Mouse (Mus musculus) heart, embryonic 11.5 days (tissue): Measurements from ENCODE around the gene Dhx34. TPM values are rescaled to one million over a fixed set of nuclear protein-coding genes. Genes with fewer than 3 reads are reported as not detected.
A peak's percentile ranks its signal among the peaks of the same experiment; 100 is the strongest.

ENCODE experiments used
- ATAC-seq: fragments of 200-750 bp; cut with Nextera tagmentation; replicated peaks from 2 replicates; pipeline ENCODE4 v1.8.0; 2017; ENCODE audit warnings: moderate library complexity; ENCODE audit not compliant: insufficient number of reproducible peaks, low FRiP score, low TSS enrichment
- H3K27ac ChIP-seq: fragments of 300-500 bp; sonication (generic); 2 replicates; pipeline ENCODE4 v1.5.1; 2014; ENCODE audit warnings: mild to moderate bottlenecking, low read depth, low read length
- H3K27me3 ChIP-seq: fragments of 300-500 bp; sonication (generic); 2 replicates; pipeline ENCODE4 v1.6.1; 2014; ENCODE audit warnings: mild to moderate bottlenecking, low read length, mixed read lengths; ENCODE audit not compliant: control insufficient read depth, insufficient read depth
- H3K36me3 ChIP-seq: fragments of 300-500 bp; sonication (generic); 2 replicates; pipeline ENCODE4 v1.6.1; 2014; ENCODE audit warnings: mild to moderate bottlenecking, low read length, moderate library complexity, mixed read lengths; ENCODE audit not compliant: control insufficient read depth, insufficient read depth
- H3K4me1 ChIP-seq: fragments of 300-500 bp; sonication (generic); 2 replicates; pipeline ENCODE4 v1.6.1; 2014; ENCODE audit warnings: low read length; ENCODE audit not compliant: control insufficient read depth, insufficient read depth
- H3K4me2 ChIP-seq: fragments of 300-500 bp; sonication (generic); 2 replicates; pipeline ENCODE4 v1.6.1; 2014; ENCODE audit warnings: mild to moderate bottlenecking, moderate library complexity
- H3K4me3 ChIP-seq: fragments of 300-500 bp; sonication (generic); 2 replicates; pipeline ENCODE4 v1.5.1; 2014; ENCODE audit warnings: low read depth, low read length
- H3K9ac ChIP-seq: fragments of 300-500 bp; sonication (generic); 2 replicates; pipeline ENCODE4 v1.6.1; 2014; ENCODE audit warnings: mild to moderate bottlenecking, low read depth, low read length, moderate library complexity
- H3K9me3 ChIP-seq: fragments of 300-500 bp; sonication (generic); replicated peaks from 2 replicates; pipeline ENCODE4 v1.6.1; 2016; ENCODE audit warnings: low read length; ENCODE audit not compliant: control insufficient read depth
- WGBS: fragments of 180-500 bp; shearing (Covaris S2); extraction: QIAGEN DNeasy Blood & Tissue Kit; methylation state at CpG from one replicate; pipeline ENCODE4 v1.1.7; 2014; ENCODE audit not compliant: insufficient replicate concordance; 5-methylcytosine and 5-hydroxymethylcytosine counted together
- polyA plus RNA-seq: library from polyadenylated mRNA; unstranded; fragments of >200 nt; fragmentation: Nextera tagmentation; extraction: Ambion mirVana; gene quantifications from 2 replicates; pipeline ENCODE4 v1.2.1, GENCODE M21; 2014

Dhx34 gene
- polyA plus RNA-seq, 1 experiment from 2014 or later: 7.4 TPM

DNA sequence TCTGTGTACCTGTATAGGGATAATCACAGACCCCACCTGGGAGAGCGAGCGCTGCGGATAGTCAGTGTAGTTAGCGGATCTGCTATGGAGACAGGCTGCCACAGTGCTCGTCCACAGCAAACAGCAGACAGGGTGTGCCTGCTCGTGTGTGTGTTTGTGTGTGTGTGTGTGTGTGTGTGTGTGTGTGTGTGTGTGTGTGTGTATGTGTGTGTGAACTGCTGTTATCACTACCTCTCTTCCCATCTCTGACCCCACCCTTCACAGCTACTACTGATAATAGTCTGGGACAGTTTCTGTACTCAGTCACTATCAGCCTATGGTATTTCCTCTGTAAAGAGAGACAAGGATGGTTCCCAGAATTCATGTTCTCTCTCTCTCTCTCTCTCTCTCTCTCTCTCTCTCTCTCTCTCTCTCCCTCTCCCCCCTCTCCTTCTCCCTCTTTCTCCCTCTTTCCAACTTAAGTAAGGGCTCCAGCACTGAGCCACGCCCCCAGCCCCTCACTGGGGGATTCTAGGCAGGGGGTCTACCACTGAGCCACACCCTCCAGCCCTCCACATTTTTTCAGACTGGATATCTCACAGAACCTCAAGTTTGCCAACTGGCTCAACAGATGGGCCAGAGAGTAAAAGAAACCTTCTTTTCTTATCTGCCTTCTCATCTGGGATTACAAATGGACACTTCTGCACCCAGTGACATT is 18.6 kb upstream of the Dhx34 start:
- 0 out of 2 replicates have a peak, but pooled peaks cover 3% of the 10 kb centered on the region for H3K4me1 ChIP-seq
- H3K27me3 ChIP-seq: no peaks in the 10 kb centered on the region
- ATAC-seq: peak; percentile 38; the same call in 1 of the 2 replicates
- no peak overlapping the region for H3K4me3 ChIP-seq
- no peak overlapping the region for H3K27ac ChIP-seq
- H3K36me3 ChIP-seq: no peaks in the 10 kb centered on the region
- H3K9ac ChIP-seq: no peak overlapping the region
- H3K9me3 ChIP-seq: no peaks in the 10 kb centered on the region
- WGBS: 62% methylated on average over 7 of the region's 7 CpGs
- peak overlapping the region; percentile 41; the same call in 1 of the 2 replicates for H3K4me2 ChIP-seq

DNA sequence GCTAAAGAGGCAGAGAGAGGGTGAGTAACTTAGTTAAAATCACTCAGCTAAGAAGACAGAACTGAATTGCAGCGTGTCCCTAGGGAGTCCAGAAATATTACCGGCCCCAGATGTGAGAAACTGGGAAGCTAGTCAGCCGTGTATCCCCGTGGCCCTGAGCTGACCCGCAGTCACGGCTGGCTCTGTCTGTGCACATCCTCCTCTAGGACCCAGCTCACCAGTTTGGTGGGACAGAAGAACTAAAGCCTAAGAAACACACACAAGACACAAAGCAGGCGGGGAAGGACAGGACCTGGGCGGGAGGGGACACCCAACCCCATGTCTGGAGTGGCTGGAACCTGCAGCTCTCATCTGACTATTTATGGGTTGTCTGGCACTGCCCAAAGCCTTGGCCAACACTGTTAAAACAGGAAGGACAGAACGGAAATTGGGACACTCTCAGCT is 17.7 kb upstream of the Dhx34 start:
- peak overlapping the region; percentile 41; the same call in 1 of the 2 replicates for H3K4me2 ChIP-seq
- no peaks in the 10 kb centered on the region for H3K27me3 ChIP-seq
- 57% methylated on average over 9 of the region's 9 CpGs for WGBS
- no peak overlapping the region for H3K9ac ChIP-seq
- H3K27ac ChIP-seq: no peak overlapping the region
- H3K4me1 ChIP-seq: 0 out of 2 replicates have a peak, but pooled peaks cover 3% of the 10 kb centered on the region
- H3K4me3 ChIP-seq: no peak overlapping the region
- H3K9me3 ChIP-seq: no peaks in the 10 kb centered on the region
- H3K36me3 ChIP-seq: no peaks in the 10 kb centered on the region
- no peak for ATAC-seq

GRCm38 (mm10) chr7:16229869-16230268 is 8.0 kb upstream of the Dhx34 start:
- Histone ChIP-seq H3K36me3 (no peaks in the 10 kb centered on the region), H3K27ac (peak overlapping the region; percentile 46; the same call in 1 of the 2 replicates), H3K9ac (no peak overlapping the region), H3K4me1 (peaks cover 5% of the 10 kb centered on the region; the same call in 1 of the 2 replicates), H3K27me3 (no peaks in the 10 kb centered on the region), H3K9me3 (0 out of 2 replicates have a peak, but pooled peaks cover 2% of the 10 kb centered on the region), H3K4me2 (no peak overlapping the region), H3K4me3 (no peak overlapping the region)
- 28% methylated on average over 5 of the region's 5 CpGs for WGBS
- ATAC-seq: no peak

DNA sequence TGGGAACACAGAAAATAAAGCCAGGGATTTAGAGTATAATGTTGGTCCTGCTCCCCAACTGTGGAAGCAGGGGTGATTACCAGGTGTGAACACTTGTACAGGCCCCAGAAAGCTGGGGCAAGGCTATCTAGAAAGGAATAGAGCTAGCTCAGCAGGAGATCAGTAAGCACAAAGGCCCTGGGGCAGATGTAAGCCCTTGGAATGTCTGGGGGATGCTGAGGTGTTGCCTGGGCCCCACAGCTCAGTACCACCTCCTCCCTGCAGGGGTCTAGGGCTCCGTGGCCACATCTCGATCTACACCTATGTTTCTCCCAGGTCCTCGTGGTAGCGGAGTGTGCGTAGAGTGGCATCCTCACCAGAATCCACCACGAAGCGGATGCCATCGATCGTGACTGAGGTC is 7.9 kb downstream of the Dhx34 start:
- Histone ChIP-seq H3K4me1 (no peaks in the 10 kb centered on the region), H3K36me3 (peaks cover 26% of the 10 kb centered on the region), H3K27me3 (no peaks in the 10 kb centered on the region), H3K4me3 (no peak overlapping the region), H3K9me3 (no peaks in the 10 kb centered on the region), H3K9ac (no peak overlapping the region), H3K4me2 (no peak overlapping the region), H3K27ac (no peak overlapping the region)
- WGBS: 91% methylated on average over 9 of the region's 9 CpGs
- no peak for ATAC-seq

DNA sequence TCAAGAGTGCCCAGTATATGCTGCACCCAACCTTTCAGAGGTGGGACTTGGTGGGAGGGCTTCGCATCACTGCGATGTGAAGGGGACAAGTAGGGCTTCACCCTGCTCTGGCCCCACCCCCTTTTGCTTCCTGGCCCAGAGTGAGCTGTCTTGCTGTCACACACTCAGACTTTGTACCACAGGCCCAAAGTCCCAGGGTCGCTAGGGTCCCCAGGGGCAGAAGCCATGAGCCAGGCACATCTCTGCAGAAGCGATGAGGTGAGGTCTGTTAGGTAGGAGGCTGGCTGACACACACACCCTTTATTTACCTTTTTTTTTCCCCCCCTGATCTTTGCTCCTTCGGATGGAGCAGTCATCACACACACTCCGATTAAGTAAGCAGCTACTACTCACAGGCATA is 8.6 kb downstream of the Dhx34 start:
- no peak overlapping the region for H3K9ac ChIP-seq
- peaks cover 27% of the 10 kb centered on the region for H3K36me3 ChIP-seq
- no peaks in the 10 kb centered on the region for H3K27me3 ChIP-seq
- H3K4me3 ChIP-seq: no peak overlapping the region
- ATAC-seq: no peak
- WGBS: 86% methylated on average over 6 of the region's 6 CpGs
- no peak overlapping the region for H3K4me2 ChIP-seq
- no peak overlapping the region for H3K27ac ChIP-seq
- no peaks in the 10 kb centered on the region for H3K9me3 ChIP-seq
- H3K4me1 ChIP-seq: no peaks in the 10 kb centered on the region

DNA sequence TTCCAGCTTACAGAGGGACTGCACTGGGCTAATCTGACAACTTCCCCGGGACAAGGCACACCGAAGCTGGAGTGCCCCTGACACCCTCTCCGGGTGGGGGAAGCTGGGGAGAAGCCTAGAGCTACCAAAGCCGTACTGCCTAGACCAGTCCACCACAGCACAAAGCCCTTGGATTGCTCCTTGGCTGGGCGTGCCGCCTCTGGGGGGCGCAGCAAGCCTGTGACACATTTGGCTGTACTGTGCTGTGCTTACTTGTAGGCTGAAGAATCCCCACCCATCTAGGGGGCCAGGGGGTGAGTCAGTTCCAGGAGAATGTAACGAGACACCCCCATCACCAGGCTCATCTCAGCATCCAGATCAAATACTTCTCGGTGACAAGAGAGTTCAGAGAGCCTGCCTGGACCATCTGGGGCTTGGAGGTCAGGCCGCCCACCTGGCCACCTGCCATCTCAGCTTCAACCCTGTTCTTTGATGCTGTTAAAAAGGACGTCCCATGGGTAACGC is 10.9 kb downstream of the Dhx34 start:
- no peak overlapping the region for H3K4me2 ChIP-seq
- no peak overlapping the region for H3K4me3 ChIP-seq
- H3K9me3 ChIP-seq: no peaks in the 10 kb centered on the region
- no peak overlapping the region for H3K27ac ChIP-seq
- no peak for ATAC-seq
- no peak overlapping the region for H3K9ac ChIP-seq
- no peaks in the 10 kb centered on the region for H3K4me1 ChIP-seq
- no peaks in the 10 kb centered on the region for H3K27me3 ChIP-seq
- 67% methylated on average over 12 of the region's 12 CpGs for WGBS
- H3K36me3 ChIP-seq: peaks cover 24% of the 10 kb centered on the region; the same call in 1 of the 2 replicates

DNA sequence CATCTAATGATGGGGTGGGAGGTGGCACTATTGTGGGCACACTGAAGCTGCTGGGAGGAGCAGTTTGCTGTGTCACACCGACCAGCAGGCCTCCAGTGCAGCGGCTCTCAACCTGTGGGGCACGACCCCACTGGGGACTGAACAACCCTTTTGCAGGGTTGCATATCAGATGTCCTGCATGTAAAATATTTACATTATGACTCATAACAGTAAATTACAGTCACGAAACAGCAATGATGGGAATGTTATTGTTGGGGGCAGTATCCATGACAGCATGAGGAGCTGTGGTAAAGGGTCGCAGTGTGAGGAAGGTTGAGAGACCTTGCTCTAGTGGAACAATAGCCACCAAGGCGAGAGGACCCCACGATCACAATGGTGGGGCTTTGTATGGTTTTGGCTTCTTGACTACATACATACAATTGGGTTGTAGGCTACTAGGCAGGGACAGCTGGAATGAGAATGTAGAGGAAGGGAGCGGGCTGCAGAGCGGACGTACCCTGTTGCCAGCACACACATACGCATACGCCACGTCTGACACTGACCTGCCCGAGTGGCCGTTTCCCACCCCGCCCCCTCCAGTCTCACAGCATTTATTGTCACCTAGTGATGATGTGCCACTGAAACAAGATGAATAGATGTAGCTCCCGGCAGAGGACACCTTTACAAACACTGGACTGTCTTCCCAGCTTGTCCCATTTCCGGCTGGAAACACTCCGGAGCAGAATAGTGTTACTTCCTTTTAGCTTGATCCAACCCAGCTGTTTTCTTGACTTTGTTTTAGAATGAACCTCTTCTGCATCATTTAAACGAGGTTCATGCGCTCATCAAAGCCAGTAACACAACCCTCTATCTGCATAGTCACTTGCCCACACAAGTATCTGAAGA is 12.8 kb downstream of the Dhx34 start:
- WGBS: 85% methylated on average over 21 of the region's 21 CpGs
- Histone ChIP-seq H3K4me2 (no peak overlapping the region), H3K27me3 (no peaks in the 10 kb centered on the region), H3K9me3 (no peaks in the 10 kb centered on the region), H3K4me3 (no peak overlapping the region), H3K9ac (no peak overlapping the region), H3K27ac (no peak overlapping the region), H3K36me3 (peaks cover 22% of the 10 kb centered on the region; the same call in 1 of the 2 replicates), H3K4me1 (no peaks in the 10 kb centered on the region)
- no peak for ATAC-seq

DNA sequence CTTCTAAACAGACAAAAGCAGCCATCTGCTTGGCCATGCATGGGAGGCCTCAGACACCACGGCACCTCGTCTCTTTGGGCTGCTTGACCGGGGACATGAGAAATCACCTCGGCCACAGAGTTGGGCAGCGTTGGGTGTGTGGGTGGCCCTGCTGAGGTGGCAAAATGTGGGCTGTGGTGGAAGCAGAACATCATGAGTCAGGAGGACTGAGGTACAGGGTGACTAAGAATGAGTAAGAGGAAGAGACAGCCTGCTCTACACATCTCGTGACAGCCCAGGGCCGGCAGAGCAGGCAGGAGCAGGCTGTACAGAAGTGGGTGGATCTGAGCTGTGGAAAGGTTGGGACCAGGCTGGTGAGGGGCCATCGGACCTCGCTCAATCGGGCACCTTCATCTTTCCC is 14.3 kb downstream of the Dhx34 start:
- Histone ChIP-seq H3K27me3 (no peaks in the 10 kb centered on the region), H3K27ac (no peak overlapping the region), H3K9ac (no peak overlapping the region), H3K9me3 (no peaks in the 10 kb centered on the region), H3K4me3 (no peak overlapping the region), H3K4me1 (no peaks in the 10 kb centered on the region), H3K36me3 (peaks cover 20% of the 10 kb centered on the region; the same call in 1 of the 2 replicates), H3K4me2 (no peak overlapping the region)
- ATAC-seq: no peak
- 82% methylated on average over 10 of the region's 10 CpGs for WGBS
